Mouse (Mus musculus) midbrain, embryonic 16.5 days (tissue): ENCODE measurements around the gene Grap2. TPM values are rescaled to one million over a fixed set of nuclear protein-coding genes. Genes with fewer than 3 reads are reported as not detected.

Source experiments
- ATAC-seq: fragments of 200-750 bp; cut with Nextera tagmentation; 2 replicates; pipeline ENCODE4 v1.8.0; 2017; ENCODE audit warnings: moderate TSS enrichment
- H3K27ac ChIP-seq: fragments of 300-500 bp; sonication (generic); 2 replicates; pipeline ENCODE4 v1.5.1; 2014; ENCODE audit warnings: mild to moderate bottlenecking, low read length, mixed read lengths
- H3K27me3 ChIP-seq: fragments of 300-500 bp; sonication (generic); 2 replicates; pipeline ENCODE4 v1.6.1; 2014; ENCODE audit warnings: low read depth, low read length, mixed read lengths; ENCODE audit not compliant: control insufficient read depth, insufficient read depth
- H3K36me3 ChIP-seq: fragments of 300-500 bp; sonication (generic); 2 replicates; pipeline ENCODE4 v1.6.1; 2014; ENCODE audit warnings: mild to moderate bottlenecking, low read length, moderate library complexity, mixed read lengths; ENCODE audit not compliant: control insufficient read depth, insufficient read depth
- H3K4me1 ChIP-seq: fragments of 300-500 bp; sonication (generic); 2 replicates; pipeline ENCODE4 v1.6.1; 2014; ENCODE audit warnings: mild to moderate bottlenecking, low read length, mixed read lengths; ENCODE audit not compliant: control insufficient read depth, insufficient read depth
- H3K4me2 ChIP-seq: fragments of 300-500 bp; sonication (generic); 2 replicates; pipeline ENCODE4 v1.6.1; 2014; ENCODE audit warnings: mild to moderate bottlenecking, low read length, mixed read lengths
- H3K4me3 ChIP-seq: fragments of 300-500 bp; sonication (generic); 2 replicates; pipeline ENCODE4 v1.5.1; 2014; ENCODE audit warnings: low read depth, mild to moderate bottlenecking, low read length, moderate library complexity, mixed read lengths
- H3K9ac ChIP-seq: fragments of 300-500 bp; sonication (generic); 2 replicates; pipeline ENCODE4 v1.6.1; 2014; ENCODE audit warnings: low read depth, low read length, mixed read lengths
- H3K9me3 ChIP-seq: fragments of 300-500 bp; sonication (generic); replicated peaks from 2 replicates; pipeline ENCODE4 v1.6.1; 2014; ENCODE audit warnings: mild to moderate bottlenecking, low read length, mixed read lengths; ENCODE audit not compliant: control insufficient read depth, poor library complexity, severe bottlenecking
- WGBS: fragments of 180-500 bp; shearing (Covaris S2); extraction: QIAGEN DNeasy Blood & Tissue Kit; methylation state at CpG from one replicate; pipeline ENCODE4 v1.1.7; 2014; 5-methylcytosine and 5-hydroxymethylcytosine counted together
- polyA plus RNA-seq: library from polyadenylated mRNA; unstranded; fragments of >200 nt; fragmentation: Nextera tagmentation; extraction: Ambion mirVana; gene quantifications from 2 replicates; pipeline ENCODE4 v1.2.1, GENCODE M21; 2015

Grap2 gene
- polyA plus RNA-seq, 1 experiment from 2014 or later, result 0.23 TPM

GRCm38 (mm10) chr15:80619166-80619565, 46.8 kb downstream of the Grap2 start:
- ATAC-seq, result no peak
- H3K9ac ChIP-seq, result no peak overlapping the region
- H3K27ac ChIP-seq, result no peak overlapping the region
- no peak overlapping the region for H3K4me2 ChIP-seq
- 45% methylated on average over 5 of the region's 5 CpGs for WGBS
- no peaks in the 10 kb centered on the region for H3K9me3 ChIP-seq
- no peak overlapping the region for H3K4me3 ChIP-seq
- H3K27me3 ChIP-seq, result no peaks in the 10 kb centered on the region
- no peaks in the 10 kb centered on the region for H3K36me3 ChIP-seq
- H3K4me1 ChIP-seq, result peaks cover 17% of the 10 kb centered on the region; the same call in 1 of the 2 replicates

GRCm38 (mm10) chr15:80619786-80620185, 47.4 kb downstream of the Grap2 start:
- no peak overlapping the region for H3K4me2 ChIP-seq
- peaks cover 17% of the 10 kb centered on the region; the same call in 1 of the 2 replicates for H3K4me1 ChIP-seq
- H3K4me3 ChIP-seq, result no peak overlapping the region
- no peak for ATAC-seq
- no peak overlapping the region for H3K9ac ChIP-seq
- no peaks in the 10 kb centered on the region for H3K9me3 ChIP-seq
- no peaks in the 10 kb centered on the region for H3K27me3 ChIP-seq
- no peaks in the 10 kb centered on the region for H3K36me3 ChIP-seq
- WGBS, result 88% methylated on average over 4 of the region's 4 CpGs
- no peak overlapping the region for H3K27ac ChIP-seq

GRCm38 (mm10) chr15:80620371-80620770, 48.0 kb downstream of the Grap2 start:
- WGBS, result 64% methylated on average over 8 of the region's 8 CpGs
- Histone ChIP-seq H3K9me3 (no peaks in the 10 kb centered on the region), H3K36me3 (no peaks in the 10 kb centered on the region), H3K4me3 (no peak overlapping the region), H3K4me1 (peaks cover 14% of the 10 kb centered on the region; the same call in 1 of the 2 replicates), H3K27ac (no peak overlapping the region), H3K4me2 (no peak overlapping the region), H3K27me3 (no peaks in the 10 kb centered on the region), H3K9ac (no peak overlapping the region)
- ATAC-seq, result no peak

GRCm38 (mm10) chr15:80623171-80623837, 50.9 kb downstream of the Grap2 start:
- Histone ChIP-seq H3K27me3 (no peaks in the 10 kb centered on the region), H3K4me3 (no peak overlapping the region), H3K4me1 (no peaks in the 10 kb centered on the region), H3K9ac (no peak overlapping the region), H3K4me2 (no peak overlapping the region), H3K9me3 (no peaks in the 10 kb centered on the region), H3K36me3 (no peaks in the 10 kb centered on the region), H3K27ac (no peak overlapping the region)
- 62% methylated on average over 8 of the region's 8 CpGs for WGBS
- no peak for ATAC-seq

- no peak overlapping the region for H3K9ac ChIP-seq
- H3K27me3 ChIP-seq, result no peaks in the 10 kb centered on the region
- no peaks in the 10 kb centered on the region for H3K36me3 ChIP-seq
- no peak overlapping the region for H3K27ac ChIP-seq
- no peak overlapping the region for H3K4me3 ChIP-seq
- H3K9me3 ChIP-seq, result no peaks in the 10 kb centered on the region
- peaks cover 5% of the 10 kb centered on the region for H3K4me1 ChIP-seq
- no peak overlapping the region for H3K4me2 ChIP-seq
- no peak for ATAC-seq
- whole genome bisulfite sequencing, result 53% methylated on average over 6 of the region's 6 CpGs
Measured at GRCm38 (mm10) chr15:80626472-80626871, 54.1 kb downstream of the Grap2 start.

GRCm38 (mm10) chr15:80630147-80630546, 57.8 kb downstream of the Grap2 start:
- Histone ChIP-seq H3K4me3 (no peak overlapping the region), H3K4me2 (no peak overlapping the region), H3K4me1 (peaks cover 5% of the 10 kb centered on the region), H3K27me3 (no peaks in the 10 kb centered on the region), H3K9ac (no peak overlapping the region), H3K36me3 (no peaks in the 10 kb centered on the region), H3K27ac (no peak overlapping the region), H3K9me3 (no peaks in the 10 kb centered on the region)
- no peak for ATAC-seq
- WGBS, result 69% methylated on average over 7 of the region's 7 CpGs

GRCm38 (mm10) chr15:80630711-80631110, 58.3 kb downstream of the Grap2 start:
- no peak overlapping the region for H3K27ac ChIP-seq
- no peaks in the 10 kb centered on the region for H3K27me3 ChIP-seq
- no peak overlapping the region for H3K4me2 ChIP-seq
- peaks cover 5% of the 10 kb centered on the region for H3K4me1 ChIP-seq
- no peak overlapping the region for H3K4me3 ChIP-seq
- H3K36me3 ChIP-seq, result no peaks in the 10 kb centered on the region
- no peaks in the 10 kb centered on the region for H3K9me3 ChIP-seq
- WGBS, result 39% methylated on average over 14 of the region's 14 CpGs
- H3K9ac ChIP-seq, result no peak overlapping the region
- ATAC-seq, result no peak

GRCm38 (mm10) chr15:80631311-80631710, 58.9 kb downstream of the Grap2 start:
- H3K36me3 ChIP-seq, result no peaks in the 10 kb centered on the region
- H3K27ac ChIP-seq, result no peak overlapping the region
- no peak for ATAC-seq
- H3K27me3 ChIP-seq, result no peaks in the 10 kb centered on the region
- H3K4me3 ChIP-seq, result no peak overlapping the region
- peaks cover 5% of the 10 kb centered on the region for H3K4me1 ChIP-seq
- H3K4me2 ChIP-seq, result no peak overlapping the region
- 71% methylated on average over 2 of the region's 2 CpGs for WGBS
- H3K9ac ChIP-seq, result no peak overlapping the region
- H3K9me3 ChIP-seq, result no peaks in the 10 kb centered on the region

- H3K27ac ChIP-seq, result no peak overlapping the region
- WGBS, result 91% methylated on average over 13 of the region's 13 CpGs
- peaks cover 5% of the 10 kb centered on the region for H3K4me1 ChIP-seq
- H3K4me2 ChIP-seq, result no peak overlapping the region
- H3K4me3 ChIP-seq, result no peak overlapping the region
- ATAC-seq, result no peak
- H3K9me3 ChIP-seq, result no peaks in the 10 kb centered on the region
- no peak overlapping the region for H3K9ac ChIP-seq
- H3K36me3 ChIP-seq, result no peaks in the 10 kb centered on the region
- H3K27me3 ChIP-seq, result no peaks in the 10 kb centered on the region
Measured at GRCm38 (mm10) chr15:80632280-80632893, 60.0 kb downstream of the Grap2 start.
